Mouse (Mus musculus) midbrain, postnatal 0 days (tissue): ENCODE results near the gene Lhx4. TPM values are rescaled to one million over a fixed set of nuclear protein-coding genes. Genes with fewer than 3 reads are reported as not detected.

ENCODE experiments used
- ATAC-seq: fragments of 200-750 bp; cut with Nextera tagmentation; 2 replicates; pipeline ENCODE4 v1.8.0; 2017; ENCODE audit warnings: moderate number of reproducible peaks, mild to moderate bottlenecking, moderate TSS enrichment, moderate library complexity; ENCODE audit not compliant: low FRiP score
- DNase-seq: peaks from one replicate; pipeline ENCODE4 v3.0.0-alpha.2; 2015; ENCODE audit warnings: low spot score
- H3K27ac ChIP-seq: fragments of 300-500 bp; sonication (generic); 2 replicates; pipeline ENCODE4 v1.5.1; 2014; ENCODE audit warnings: low read depth, mild to moderate bottlenecking, low read length, mixed read lengths
- H3K27me3 ChIP-seq: fragments of 300-500 bp; sonication (generic); 2 replicates; pipeline ENCODE4 v1.6.1; 2014; ENCODE audit warnings: low read length, control low read depth, mixed read lengths; ENCODE audit not compliant: insufficient read depth
- H3K36me3 ChIP-seq: fragments of 300-500 bp; sonication (generic); 2 replicates; pipeline ENCODE4 v1.6.1; 2014; ENCODE audit warnings: low read length, control low read depth, mixed read lengths; ENCODE audit not compliant: insufficient read depth
- H3K4me1 ChIP-seq: fragments of 300-500 bp; sonication (generic); 2 replicates; pipeline ENCODE4 v1.6.1; 2014; ENCODE audit warnings: mild to moderate bottlenecking, control low read depth, antibody characterized with exemption, low read length, mixed read lengths; ENCODE audit not compliant: insufficient read depth
- H3K4me2 ChIP-seq: fragments of 300-500 bp; sonication (generic); 2 replicates; pipeline ENCODE4 v1.6.1; 2014; ENCODE audit warnings: low read depth, mild to moderate bottlenecking, low read length, mixed read lengths; ENCODE audit not compliant: poor library complexity, severe bottlenecking
- H3K4me3 ChIP-seq: fragments of 300-500 bp; sonication (generic); 2 replicates; pipeline ENCODE4 v1.5.1; 2014; ENCODE audit warnings: low read depth, mild to moderate bottlenecking, low read length, moderate library complexity
- H3K9ac ChIP-seq: fragments of 300-500 bp; sonication (generic); replicated peaks from 2 replicates; pipeline ENCODE4 v1.6.1; 2014; ENCODE audit warnings: mild to moderate bottlenecking, low read length, moderate library complexity, mixed read lengths; ENCODE audit not compliant: poor library complexity, severe bottlenecking
- H3K9me3 ChIP-seq: fragments of 300-500 bp; sonication (generic); 2 replicates; pipeline ENCODE4 v1.6.1; 2016; ENCODE audit warnings: low read length, control low read depth
- CTCF ChIP-seq: IDR thresholded peaks from 2 replicates; pipeline ENCODE4 v1.5.1; 2016; ENCODE audit warnings: antibody characterized with exemption, mild to moderate bottlenecking
- WGBS: fragments of 180-500 bp; shearing (Covaris S2); extraction: QIAGEN DNeasy Blood & Tissue Kit; methylation state at CpG from one replicate; pipeline ENCODE4 v1.1.7; 2014; 5-methylcytosine and 5-hydroxymethylcytosine counted together
- polyA plus RNA-seq: library from polyadenylated mRNA; unstranded; fragments of >200 nt; fragmentation: Nextera tagmentation; extraction: Ambion mirVana; gene quantifications from 2 replicates; pipeline ENCODE4 v1.2.1, GENCODE M21; 2015
- total RNA-seq: library from RNA; depleted of rRNA; stranded (reverse); fragments of >200 nt; gene quantifications from 2 replicates; pipeline ENCODE4 v1.2.3, GENCODE M21; 2014

The Lhx4 gene
- total and polyA plus RNA-seq, 2 experiments from 2014 or later, result 0.99 to 2.7 TPM

DNA sequence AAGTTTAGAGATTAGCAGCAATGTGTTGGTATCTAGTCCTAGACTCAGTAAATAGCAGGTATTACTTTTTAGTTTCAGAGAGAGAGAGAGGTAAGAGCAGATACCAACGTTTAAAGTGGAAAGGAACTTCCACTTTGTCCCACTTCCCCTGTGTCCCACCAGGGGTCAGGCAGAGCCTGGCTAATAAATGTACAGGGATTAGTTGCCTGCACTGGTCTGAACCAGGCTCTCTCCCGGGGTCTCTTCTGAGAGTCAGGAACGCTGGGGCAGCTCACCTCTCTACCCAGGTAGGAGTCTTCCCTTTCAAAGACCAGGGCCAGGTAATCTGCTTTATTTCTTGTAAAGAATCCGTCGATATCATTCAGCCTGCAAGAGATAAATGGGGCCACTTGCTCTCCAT is 40.4 kb upstream of the Lhx4 start:
- peak; percentile 60 for TF ChIP-seq CTCF
- no peaks in the 10 kb centered on the region for H3K27me3 ChIP-seq
- H3K9ac ChIP-seq, result no peak overlapping the region
- WGBS, result 59% methylated on average over 5 of the region's 5 CpGs
- no peak for ATAC-seq
- no peak overlapping the region for H3K27ac ChIP-seq
- peaks cover 56% of the 10 kb centered on the region for H3K36me3 ChIP-seq
- no peak overlapping the region for H3K4me2 ChIP-seq
- peak; percentile 28 for DNase-seq
- H3K4me3 ChIP-seq, result no peak overlapping the region
- no peaks in the 10 kb centered on the region for H3K9me3 ChIP-seq
- no peaks in the 10 kb centered on the region for H3K4me1 ChIP-seq

DNA sequence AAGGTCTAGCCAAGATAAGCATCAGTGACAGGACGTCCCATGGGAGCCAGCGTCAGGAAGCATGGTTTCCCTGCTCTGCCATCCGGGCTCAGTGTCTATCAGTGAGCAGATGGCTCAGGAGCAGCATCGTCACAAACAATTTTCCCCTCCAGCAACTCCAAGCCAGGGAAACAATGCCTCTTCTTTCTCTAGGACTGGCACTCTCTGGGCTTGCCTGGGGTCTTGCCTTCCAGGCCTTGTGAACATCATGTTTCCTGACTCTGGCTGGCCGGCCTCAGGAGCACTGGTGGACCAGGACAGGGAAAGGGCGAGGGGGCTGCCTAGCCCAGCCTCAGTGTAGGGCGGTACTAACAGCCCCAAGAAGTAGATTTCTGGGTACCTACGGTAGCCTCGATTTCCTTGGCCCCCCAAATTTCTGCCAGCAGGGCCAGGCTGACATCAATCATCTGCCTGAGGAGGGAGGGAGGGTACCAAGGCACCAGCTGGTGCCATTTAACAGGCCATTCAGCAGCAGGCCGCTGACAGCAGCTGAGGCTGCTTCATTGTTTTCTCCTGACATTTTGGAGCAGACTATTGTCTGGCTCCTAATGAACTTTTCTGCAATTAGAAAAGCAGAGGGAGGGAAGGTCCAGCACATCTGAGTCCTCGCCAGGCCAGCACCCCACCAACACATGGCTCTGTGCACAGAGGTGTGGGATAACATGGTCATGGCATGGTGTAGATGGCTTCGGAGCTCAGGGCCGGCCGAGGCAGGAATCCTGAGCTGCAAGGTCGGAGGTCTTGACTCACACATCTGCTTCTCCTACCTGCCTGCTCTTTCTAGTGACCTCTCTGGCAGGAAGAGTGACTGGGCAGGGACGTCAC is 38.9 kb upstream of the Lhx4 start:
- no peak overlapping the region for H3K4me2 ChIP-seq

DNA sequence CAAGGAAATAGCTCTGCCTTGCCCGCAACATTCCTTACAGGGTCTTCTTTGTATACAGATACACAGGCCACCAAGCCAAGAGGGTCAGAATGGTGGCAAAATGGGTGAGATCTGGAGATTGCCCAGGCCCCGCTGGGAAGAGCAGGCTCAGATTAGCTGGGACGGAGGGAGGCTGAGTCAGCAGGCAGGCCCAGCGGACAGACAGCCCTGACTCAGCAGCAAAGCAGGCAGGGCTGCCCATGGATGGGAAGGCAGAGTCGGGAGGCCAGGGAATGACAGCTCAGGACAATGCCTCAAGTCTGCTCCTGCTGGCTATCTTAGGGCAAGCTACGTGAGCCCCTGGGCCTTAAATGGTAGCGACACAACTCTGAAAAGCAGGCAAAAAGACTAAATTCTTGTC is 34.4 kb upstream of the Lhx4 start:
- H3K27me3 ChIP-seq, result peaks cover 9% of the 10 kb centered on the region; the same call in 1 of the 2 replicates
- H3K9ac ChIP-seq, result no peak overlapping the region
- no peaks in the 10 kb centered on the region for H3K4me1 ChIP-seq
- no peak overlapping the region for H3K27ac ChIP-seq
- TF ChIP-seq CTCF, result no peak
- no peak overlapping the region for H3K4me3 ChIP-seq
- ATAC-seq (no peak), DNase-seq (no peak)
- no peaks in the 10 kb centered on the region for H3K9me3 ChIP-seq
- H3K4me2 ChIP-seq, result no peak overlapping the region
- WGBS, result 57% methylated on average over 7 of the region's 7 CpGs
- H3K36me3 ChIP-seq, result peaks cover 62% of the 10 kb centered on the region

More for the DNA sequence above, 38.9 kb upstream of the Lhx4 start:
- DNase-seq, result peak; percentile 79
- WGBS, result 50% methylated on average over 16 of the region's 16 CpGs
- H3K27ac ChIP-seq, result no peak overlapping the region
- no peak overlapping the region for H3K9ac ChIP-seq
- no peaks in the 10 kb centered on the region for H3K9me3 ChIP-seq
- ATAC-seq, result peak; percentile 50; the same call in 1 of the 2 replicates
- H3K4me1 ChIP-seq, result no peaks in the 10 kb centered on the region
- H3K4me3 ChIP-seq, result no peak overlapping the region
- peaks cover 63% of the 10 kb centered on the region for H3K36me3 ChIP-seq
- H3K27me3 ChIP-seq, result no peaks in the 10 kb centered on the region
- TF ChIP-seq CTCF, result no peak

DNA sequence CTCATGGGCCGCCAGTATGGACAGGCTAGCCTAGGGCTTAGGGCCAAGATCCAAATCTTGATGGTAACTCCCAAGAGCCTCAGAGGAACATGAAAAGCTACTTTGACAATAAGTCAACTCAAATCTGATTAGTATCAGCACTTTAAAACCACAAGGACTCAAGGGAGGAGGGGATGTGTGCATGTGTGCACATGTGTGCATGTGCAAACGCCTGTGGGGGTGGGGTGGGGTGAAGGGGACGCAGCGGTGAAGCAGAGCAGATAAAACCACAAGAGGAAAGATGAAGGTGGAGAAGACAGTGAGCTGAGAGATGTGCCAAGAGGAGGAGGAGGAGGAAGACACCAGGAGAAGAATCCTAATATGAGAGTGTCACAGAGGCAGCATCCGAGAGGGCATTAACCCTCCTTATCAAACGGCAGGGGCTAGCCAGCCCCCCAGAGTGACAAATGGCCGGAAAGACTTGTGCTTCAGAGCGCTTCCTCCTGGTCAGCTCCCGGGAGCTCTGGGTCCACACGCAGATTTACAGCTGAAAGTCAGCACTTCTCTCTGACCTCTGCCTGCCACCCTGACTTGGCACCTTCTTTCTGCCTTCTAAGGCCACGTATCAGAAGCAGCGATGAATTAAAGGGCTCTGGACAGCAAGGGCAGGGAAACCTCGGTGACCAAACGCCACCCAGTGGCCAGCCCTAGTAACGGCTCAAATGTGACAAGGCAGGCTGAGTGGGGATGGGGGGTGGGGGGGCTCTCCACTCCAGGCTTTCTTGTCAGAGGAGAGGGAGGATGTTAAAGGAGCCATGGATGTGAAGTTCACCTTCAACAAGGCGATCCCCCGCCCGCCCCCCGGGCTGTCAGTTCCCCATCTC is 33.1 kb upstream of the Lhx4 start:
- Histone ChIP-seq H3K4me1 (no peaks in the 10 kb centered on the region), H3K9me3 (no peaks in the 10 kb centered on the region), H3K9ac (no peak overlapping the region), H3K36me3 (peaks cover 61% of the 10 kb centered on the region), H3K27ac (no peak overlapping the region), H3K27me3 (peaks cover 9% of the 10 kb centered on the region; the same call in 1 of the 2 replicates), H3K4me3 (no peak overlapping the region), H3K4me2 (no peak overlapping the region)
- 39% methylated on average over 19 of the region's 19 CpGs for WGBS
- peak; percentile 58; the same call in 1 of the 2 replicates for ATAC-seq
- peak; percentile 84 for TF ChIP-seq CTCF
- peak; percentile 72 for DNase-seq

DNA sequence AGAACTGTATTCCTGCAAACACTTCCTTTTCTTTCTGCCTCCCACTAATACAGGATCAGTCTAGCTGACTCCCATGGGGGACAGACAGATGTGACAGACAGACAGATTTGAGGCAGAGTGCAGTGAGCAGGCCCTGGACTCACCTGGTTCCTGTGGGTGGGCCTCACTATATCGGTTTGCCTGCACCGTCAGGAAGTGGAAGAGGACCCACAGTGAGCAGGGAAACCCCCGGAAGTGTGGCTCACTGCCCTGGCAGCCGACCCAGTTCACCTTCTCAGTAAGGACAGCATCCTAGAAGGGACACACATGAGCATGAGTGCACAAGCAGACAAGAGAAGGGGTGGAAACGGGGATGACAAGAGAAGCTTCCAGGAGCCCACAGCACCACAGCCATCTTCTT is 30.9 kb upstream of the Lhx4 start:
- Histone ChIP-seq H3K4me2 (no peak overlapping the region), H3K27me3 (peaks cover 9% of the 10 kb centered on the region; the same call in 1 of the 2 replicates), H3K27ac (no peak overlapping the region), H3K36me3 (peaks cover 55% of the 10 kb centered on the region), H3K9me3 (no peaks in the 10 kb centered on the region), H3K4me3 (no peak overlapping the region), H3K9ac (no peak overlapping the region), H3K4me1 (no peaks in the 10 kb centered on the region)
- TF ChIP-seq CTCF, result no peak
- 83% methylated on average over 5 of the region's 5 CpGs for WGBS
- ATAC-seq, result no peak
- no peak for DNase-seq
